Mouse (Mus musculus): ENCODE results near the gene Fmr1nb.
"Not testable (repeated sequence)": the region's sequence is repeated elsewhere in the genome, so short reads cannot be mapped to it uniquely, and the experiment has no call there.

Gene Fmr1nb

DNA sequence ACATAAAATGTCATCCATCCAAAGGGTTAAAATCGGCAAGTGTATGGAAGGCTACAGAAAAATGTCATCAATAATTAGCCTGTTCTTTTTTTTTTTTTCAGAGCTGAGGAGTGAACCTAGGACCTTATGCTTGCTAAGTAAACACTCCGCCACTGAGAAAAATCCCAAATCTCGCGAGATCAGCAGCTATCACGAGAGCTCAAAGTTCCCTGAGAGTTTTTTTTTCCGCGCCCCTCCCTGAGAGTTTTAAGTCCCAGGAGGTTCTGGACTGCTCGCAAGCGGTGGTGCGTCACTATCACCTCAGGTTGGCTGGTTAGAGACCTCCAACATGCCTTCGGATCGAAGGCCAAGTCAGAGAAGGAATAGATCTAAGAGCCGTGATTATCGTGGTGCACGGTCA, at the start of gene Fmr1nb:
Fmr1nb (plus strand) TSS at position 234 of the 400 bp plus-strand sequence.
- ATAC-seq (ENCODE audit: low TSS enrichment), result no peak

DNA sequence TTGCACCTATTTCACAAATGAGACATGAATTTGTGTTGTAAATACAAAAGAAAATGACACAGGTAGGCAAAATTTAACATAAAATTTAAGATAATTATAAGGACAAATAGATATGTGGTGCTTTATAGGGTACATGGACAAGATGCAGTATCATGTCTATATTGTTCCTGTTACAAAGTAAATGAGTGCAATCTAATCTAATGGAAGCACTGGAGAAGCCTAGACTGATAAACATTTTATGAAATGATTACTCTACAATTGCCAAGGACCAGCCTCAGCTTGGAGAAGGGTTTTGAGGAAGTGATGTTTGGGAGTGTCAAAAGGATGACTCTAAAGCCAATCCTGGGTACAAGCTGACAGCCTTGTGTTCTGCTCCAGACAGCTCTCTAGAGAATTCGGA, 24.7 kb upstream of the Fmr1nb start:
- no peak for ATAC-seq (ENCODE audit: low TSS enrichment)

DNA sequence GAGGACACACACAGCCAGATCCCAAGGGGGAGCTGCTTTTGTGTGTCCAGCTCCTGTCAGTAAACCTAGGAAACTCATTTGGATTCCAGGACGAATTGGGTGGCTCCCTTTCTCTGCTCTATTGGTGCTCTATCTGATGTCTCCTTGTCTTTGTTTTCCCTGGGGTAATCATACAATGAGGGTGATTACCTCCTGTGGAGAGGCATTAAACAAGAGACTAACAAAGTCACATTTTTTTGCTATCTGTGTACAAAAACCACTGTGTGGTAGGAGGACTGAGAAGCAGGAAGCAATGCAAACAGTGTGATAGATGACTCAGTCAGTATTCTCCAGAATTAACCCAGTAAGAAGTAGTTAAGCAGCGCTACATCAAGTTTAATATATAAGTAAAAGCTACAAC, 21.6 kb upstream of the Fmr1nb start:
- ATAC-seq (ENCODE audit: low TSS enrichment), result no peak

DNA sequence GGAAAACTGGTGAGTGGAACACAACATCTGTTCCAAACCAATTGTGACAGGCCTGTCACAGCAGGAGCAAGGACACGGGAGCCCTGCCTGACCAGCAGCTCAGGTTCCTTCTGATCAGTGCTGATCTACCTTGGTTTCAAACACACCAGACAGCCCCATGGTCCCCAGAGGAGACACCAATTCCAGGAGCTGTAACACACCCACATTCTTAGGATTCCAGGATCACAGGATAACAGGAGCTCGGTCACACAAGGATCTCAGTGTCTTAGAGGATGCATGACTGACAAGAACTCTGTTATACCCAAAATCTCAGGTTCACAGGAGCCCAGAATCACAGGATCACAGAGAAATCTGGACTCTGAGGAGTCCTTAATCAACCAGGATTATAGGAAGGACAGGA, 58.8 kb downstream of the Fmr1nb start:
- ATAC-seq (ENCODE audit: low TSS enrichment), result not testable (repeated sequence)

DNA sequence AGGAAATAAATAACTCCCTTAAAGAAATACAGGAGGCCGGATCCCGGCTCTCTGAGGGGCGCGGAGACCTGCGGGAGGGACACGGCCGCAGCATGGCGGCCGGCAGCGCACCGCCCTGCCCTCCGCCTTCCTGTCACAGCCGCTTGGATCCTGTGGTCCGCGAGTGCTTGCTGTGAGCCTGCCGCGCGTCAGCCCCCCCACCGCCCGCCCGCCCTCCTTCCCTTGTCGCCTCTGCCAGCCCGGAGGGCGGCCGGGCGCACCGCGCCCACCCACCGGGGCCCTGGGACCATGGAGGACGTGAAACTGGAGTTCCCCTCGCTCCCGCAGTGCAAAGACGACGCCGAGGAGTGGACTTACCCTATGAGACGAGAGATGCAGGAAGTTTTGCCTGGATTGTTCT, 59.4 kb downstream of the Fmr1nb start, which contains the start of gene Gm14698:
Gm14698 (plus strand) TSS at position 35 of the 400 bp plus-strand sequence.
- ATAC-seq (ENCODE audit: low TSS enrichment), result peak; percentile 92

DNA sequence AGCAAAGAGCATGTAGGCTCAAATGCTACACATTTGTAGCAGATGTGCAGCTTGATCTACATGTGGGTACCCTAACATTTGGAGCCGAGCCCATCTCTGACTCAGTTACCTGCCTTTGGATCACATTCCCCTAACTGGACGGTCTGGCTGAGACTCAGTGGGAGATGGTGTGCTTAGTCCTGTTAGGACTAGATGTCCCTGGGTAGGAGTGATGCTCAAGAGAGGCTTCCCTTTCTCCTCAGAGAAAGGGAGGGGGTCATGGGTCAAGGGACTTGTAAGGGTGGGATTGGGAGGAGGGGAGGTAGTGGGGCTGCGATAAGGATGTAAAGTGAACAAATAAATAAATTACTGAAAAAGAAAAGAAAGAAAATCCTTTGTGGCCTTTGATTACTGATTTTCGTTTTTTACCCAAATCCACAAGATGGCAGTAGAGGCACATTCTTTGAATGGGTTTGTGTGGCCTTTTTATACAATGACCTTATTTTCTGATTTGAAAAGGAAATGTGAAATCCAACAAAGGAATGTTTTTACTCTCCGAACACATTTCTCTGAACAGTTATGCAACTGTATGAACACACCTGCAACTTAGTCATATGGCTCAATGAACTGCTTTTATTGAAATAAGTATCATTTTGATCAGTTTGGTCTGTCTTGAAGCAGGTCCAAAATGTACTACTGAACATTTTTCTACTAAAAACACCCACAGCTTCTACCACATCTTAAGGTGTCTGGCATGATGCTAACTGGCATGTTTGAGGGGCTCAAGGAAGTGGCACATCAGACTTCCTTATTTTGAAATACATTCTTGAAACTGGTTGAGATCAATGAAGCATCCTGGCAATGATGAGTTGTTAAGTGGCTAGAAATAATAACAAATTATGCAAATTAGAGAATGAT, 78.2 kb downstream of the Fmr1nb start:
- ATAC-seq (ENCODE audit: low TSS enrichment), result peak; percentile 41; the same call in 1 of the 2 replicates

Data from frontal cortex, adult (tissue).